Mouse (Mus musculus): ENCODE results near the gene Ifit1bl1. TPM values are rescaled to one million over a fixed set of nuclear protein-coding genes. Genes with fewer than 3 reads are reported as not detected.

Ifit1bl1 gene
- polyA plus RNA-seq, 1 experiment, result 0.48 TPM

Other genes starting within 250 kb of the Ifit1bl1 start
- 0.75 TPM in 1 of 2 replicates, not detected in the other for gene Ch25h, start 126.8 kb downstream of the Ifit1bl1 start, polyA plus RNA-seq (2012; ENCODE audit: insufficient read depth, insufficient read length, missing spikeins)
- gene Lipa, start 74.5 kb downstream of the Ifit1bl1 start, polyA plus RNA-seq (2012; ENCODE audit: insufficient read depth, insufficient read length, missing spikeins), result 84.3 and 109 TPM in 2 replicates
- gene Ifit2, start 51.3 kb downstream of the Ifit1bl1 start, polyA plus RNA-seq (2012; ENCODE audit: insufficient read depth, insufficient read length, missing spikeins), result 2.2 and 2.8 TPM in 2 replicates
- 4.3 and 8.5 TPM in 2 replicates for gene Ifit3, start 18.4 kb downstream of the Ifit1bl1 start, polyA plus RNA-seq (2012; ENCODE audit: insufficient read depth, insufficient read length, missing spikeins)
- 0.75 and 2.1 TPM in 2 replicates for gene Ifit3b, start 6.0 kb upstream of the Ifit1bl1 start, polyA plus RNA-seq (2012; ENCODE audit: insufficient read depth, insufficient read length, missing spikeins)
- 0.44 TPM in 1 of 2 replicates, not detected in the other for gene Ifit1bl2, start 38.8 kb upstream of the Ifit1bl1 start, polyA plus RNA-seq (2012; ENCODE audit: insufficient read depth, insufficient read length, missing spikeins)
- gene Ifit1, start 38.9 kb upstream of the Ifit1bl1 start, polyA plus RNA-seq (2012; ENCODE audit: insufficient read depth, insufficient read length, missing spikeins), result 2.0 and 3.1 TPM in 2 replicates
- 0.99 and 1.3 TPM in 2 replicates for gene Slc16a12, start 145.3 kb upstream of the Ifit1bl1 start, polyA plus RNA-seq (2012; ENCODE audit: insufficient read depth, insufficient read length, missing spikeins)

All from brown adipose tissue, adult 24 weeks (tissue).